Mouse (Mus musculus): Measurements from ENCODE around the gene Pfas. TPM values are rescaled to one million over a fixed set of nuclear protein-coding genes. Genes with fewer than 3 reads are reported as not detected.
A peak's percentile ranks its signal among the peaks of the same experiment; 100 is the strongest.

Pfas gene
- total and polyA plus RNA-seq, 3 experiments, result 63.5 to 149 (median 130) TPM

- H3K27ac ChIP-seq (ENCODE audit: control insufficient read depth, low read depth, low read length), result peak overlapping the region; percentile 95
- H3K27me3 ChIP-seq (ENCODE audit: control insufficient read depth in 1 of 2, insufficient read depth in 2 of 2, low read length in 2 of 2), result no peaks in the 10 kb centered on the region
- H3K79me2 ChIP-seq (ENCODE audit: control insufficient read depth, insufficient read depth, low read length, poor library complexity), result peaks cover 24% of the 10 kb centered on the region
- peak overlapping the region; percentile 71 for H3K9ac ChIP-seq (ENCODE audit: control insufficient read depth, low read depth, low read length, poor library complexity, severe bottlenecking)
- peaks cover 2 to 18% of the 10 kb centered on the region in 2 experiments for H3K4me1 ChIP-seq (ENCODE audit: control insufficient read depth in 1 of 2, insufficient read depth in 2 of 2, low read length in 2 of 2)
- H3K9me3 ChIP-seq (replicated peaks; ENCODE audit: insufficient read depth, low read length), result no peaks in the 10 kb centered on the region
- DNase-seq (ENCODE audit: low read depth, low spot score), result peak; percentile 99
- H3K4me3 ChIP-seq (ENCODE audit: control insufficient read depth in 1 of 2, insufficient read depth in 1 of 2, low read depth in 2 of 2, low read length in 2 of 2), result peak overlapping the region; percentile 52 to 54
- H3K36me3 ChIP-seq (ENCODE audit: control insufficient read depth in 1 of 2, insufficient read depth in 2 of 2, low read length in 2 of 2), result peaks cover 0 to 19% of the 10 kb centered on the region in 2 experiments; a peak in 2 of 4 replicates
- TF ChIP-seq RCOR1 (IDR thresholded peaks at IDR 0.05; ENCODE audit: low read depth, low read length) (peak; percentile 69; the same call in 1 of the 2 replicates), MXI1 (IDR thresholded peaks at IDR 0.05; ENCODE audit: low read depth, low read length) (peak; percentile 76), ZKSCAN1 (IDR thresholded peaks at IDR 0.05; ENCODE audit: low read depth, low read length) (no peak), HCFC1 (IDR thresholded peaks at IDR 0.05; ENCODE audit: low read depth, low read length) (peak; percentile 75), SMC3 (IDR thresholded peaks at IDR 0.05; ENCODE audit: low read depth, low read length) (no peak), POLR2AphosphoS5 (IDR thresholded peaks at IDR 0.05; ENCODE audit: borderline replicate concordance, low read depth, low read length) (no peak), MYB (IDR thresholded peaks at IDR 0.05; ENCODE audit: low read depth, low read length) (peak; percentile 59), E2F4 (IDR thresholded peaks at IDR 0.05; ENCODE audit: borderline replicate concordance, low read depth, low read length) (no peak), TAL1 (IDR thresholded peaks at IDR 0.05; ENCODE audit: low read length) (peak; percentile 59), ZC3H11A (IDR thresholded peaks at IDR 0.05; ENCODE audit: low read depth, low read length) (no peak), ZMIZ1 (IDR thresholded peaks at IDR 0.05; ENCODE audit: low read depth, low read length) (peak; percentile 94), JUND (IDR thresholded peaks at IDR 0.05; ENCODE audit: low read depth, low read length) (no peak), RAD21 (IDR thresholded peaks at IDR 0.05; ENCODE audit: low read depth, low read length) (no peak), GABPA (IDR thresholded peaks at IDR 0.05; ENCODE audit: low read depth, low read length) (no peak), TBP (IDR thresholded peaks at IDR 0.05; ENCODE audit: low read depth, low read length) (peak; percentile 92), KAT2A (conservative IDR thresholded peaks at IDR 0.05; ENCODE audit: low read depth, low read length) (no peak), MAX (IDR thresholded peaks at IDR 0.05; ENCODE audit: low read length) (peak; percentile 86), NELFE (IDR thresholded peaks at IDR 0.05; ENCODE audit: low read depth, low read length) (peak; percentile 64; the same call in 1 of the 2 replicates), MAFK (IDR thresholded peaks at IDR 0.05; ENCODE audit: borderline replicate concordance, low read depth, low read length) (no peak), ZNF384 (IDR thresholded peaks at IDR 0.05; ENCODE audit: low read depth, low read length) (peak; percentile 1; the same call in 1 of the 2 replicates), BHLHE40 (IDR thresholded peaks at IDR 0.05; ENCODE audit: borderline replicate concordance, low read depth, low read length) (peak; percentile 48; the same call in 1 of the 2 replicates), MYC (IDR thresholded peaks at IDR 0.05; ENCODE audit: low read depth, low read length) (no peak), ETS1 (IDR thresholded peaks at IDR 0.05; ENCODE audit: low read depth, low read length) (peak; percentile 76), CTCF (IDR thresholded peaks at IDR 0.05 in 2 of 3, conservative IDR thresholded peaks at IDR 0.05 in 1 of 3; ENCODE audit: control insufficient read depth in 1 of 3, insufficient read depth in 1 of 3, low read depth in 2 of 3, low read length in 3 of 3, poor library complexity in 1 of 3, severe bottlenecking in 1 of 3) (no peak), MEF2A (IDR thresholded peaks at IDR 0.05; ENCODE audit: extremely low read depth, insufficient replicate concordance, low read depth, low read length, poor library complexity, severe bottlenecking) (no peak), ELF1 (IDR thresholded peaks at IDR 0.05; ENCODE audit: low read depth, low read length) (peak; percentile 76), UBTF (IDR thresholded peaks at IDR 0.05; ENCODE audit: borderline replicate concordance, insufficient read depth, low read depth, low read length) (peak; percentile 71; the same call in 1 of the 2 replicates), NRF1 (IDR thresholded peaks at IDR 0.05; ENCODE audit: insufficient read depth, low read depth, low read length, poor library complexity, severe bottlenecking) (no peak), GATA1 (IDR thresholded peaks at IDR 0.05; ENCODE audit: low read depth, low read length) (peak; percentile 88), POLR2AphosphoS2 (IDR thresholded peaks at IDR 0.05; ENCODE audit: low read length) (peak; percentile 88), CHD1 (IDR thresholded peaks at IDR 0.05; ENCODE audit: low read depth, low read length) (no peak), EP300 (IDR thresholded peaks at IDR 0.05; ENCODE audit: low read depth in 1 of 2, low read length in 2 of 2) (peak; percentile 65 to 87), USF1 (IDR thresholded peaks at IDR 0.05; ENCODE audit: low read depth, low read length) (peak; percentile 50; the same call in 1 of the 2 replicates), MAZ (IDR thresholded peaks at IDR 0.05; ENCODE audit: low read depth, low read length) (no peak), USF2 (IDR thresholded peaks at IDR 0.05; ENCODE audit: borderline replicate concordance in 1 of 2, insufficient read depth in 1 of 2, low read depth in 1 of 2, low read length in 2 of 2) (no peak), CHD2 (IDR thresholded peaks at IDR 0.05; ENCODE audit: low read length) (no peak; the same call in 1 of the 2 replicates)
Observed at GRCm38 (mm10) chr11:69012071-69012601, 3.9 kb upstream of the Pfas start.

All from MEL (cell line).